Mouse (Mus musculus): ENCODE data around the gene Gm3239. TPM values are rescaled to one million over a fixed set of nuclear protein-coding genes. Genes with fewer than 3 reads are reported as not detected.
"Not testable (repeated sequence)": the region's sequence is repeated elsewhere in the genome, so short reads cannot be mapped to it uniquely, and the experiment has no call there.

The Gm3239 gene
- total RNA-seq (2021), result not detected
- long read RNA-seq, experiment 1, result 0 reads
- long read RNA-seq, experiment 2, result 0 reads

- not testable (repeated sequence) for DNase-seq (ENCODE audit: low spot score in 2 of 2)
Measured at GRCm38 (mm10) chr14:4663892-4664291, at the start of gene Gm3239. Gene Gm3239, plus strand, starts transcription at chr14:4664192.

GRCm38 (mm10) chr14:4632052-4632451 is 31.9 kb upstream of the Gm3239 start, which contains the start of gene Gm8159:
Gene Gm8159, plus strand, starts transcription at chr14:4632352.
- DNase-seq (ENCODE audit: low spot score in 2 of 2), result not testable (repeated sequence)

- DNase-seq (ENCODE audit: low spot score in 2 of 2), result not testable (repeated sequence)
Measured at GRCm38 (mm10) chr14:4649309-4649708, 14.7 kb upstream of the Gm3239 start.

GRCm38 (mm10) chr14:4650324-4650723 is 13.7 kb upstream of the Gm3239 start:
- not testable (repeated sequence) for DNase-seq (ENCODE audit: low spot score in 2 of 2)

- not testable (repeated sequence) for DNase-seq (ENCODE audit: low spot score in 2 of 2)
Measured at GRCm38 (mm10) chr14:4708938-4709337, 44.9 kb downstream of the Gm3239 start, which contains the start of gene Gm7876. Gene Gm7876, plus strand, starts transcription at chr14:4709238.

Other genes with a start within 250 kb of the Gm3239 start
- not detected for gene Gm3164, start 248.7 kb upstream of the Gm3239 start, total RNA-seq (2021)
- gene Gm3173, start 233.2 kb upstream of the Gm3239 start, total RNA-seq (2021), result not detected
- not detected for gene Gm3182, start 182.4 kb upstream of the Gm3239 start, total RNA-seq (2021)
- gene Gm3047, start 108.8 kb upstream of the Gm3239 start, total RNA-seq (2021), result not detected
- gene Gm8159, start 31.8 kb upstream of the Gm3239 start, total RNA-seq (2021), result not detected
- gene Gm7876, start 45.0 kb downstream of the Gm3239 start, total RNA-seq (2021), result not detected
- gene Gm3252, start 62.6 kb downstream of the Gm3239 start, total RNA-seq (2021), result not detected
- gene Gm9602, start 112.1 kb downstream of the Gm3239 start, total RNA-seq (2021), result not detected
- gene Gm3269, start 173.9 kb downstream of the Gm3239 start, total RNA-seq (2021), result not detected
- gene Gm3264, start 191.4 kb downstream of the Gm3239 start, total RNA-seq (2021), result 1 to 10 TPM in 1 of 2 experiments, under 1 TPM in 1; 0.81 to 2.7 TPM
- not detected for gene Gm3278, start 228.2 kb downstream of the Gm3239 start, total RNA-seq (2021)